Mouse (Mus musculus) ES-E14 (cell line): Measurements from ENCODE around the gene Cfap20. TPM values are rescaled to one million over a fixed set of nuclear protein-coding genes. Genes with fewer than 3 reads are reported as not detected.
A peak's percentile ranks its signal among the peaks of the same experiment; 100 is the strongest.

Experiments used
- DNase-seq: peaks from one replicate; pipeline ENCODE4 v3.0.0-alpha.2; 2013; ENCODE audit warnings: low read depth, low spot score
- H3K27ac ChIP-seq: 2 replicates; pipeline ENCODE4 v1.5.1; 2012; ENCODE audit warnings: low read depth, mild to moderate bottlenecking, low read length, moderate library complexity, mixed read lengths; ENCODE audit not compliant: poor library complexity, insufficient read depth, severe bottlenecking
- H3K36me3 ChIP-seq: 2 replicates; pipeline ENCODE4 v1.6.1; 2012; ENCODE audit warnings: mild to moderate bottlenecking, low read length, moderate library complexity, mixed read lengths; ENCODE audit not compliant: control insufficient read depth, poor library complexity, insufficient read depth, severe bottlenecking
- H3K4me1 ChIP-seq, 2 experiments: fragments of 150-350 bp in 1 of 2; sonication (generic) in 1 of 2; 2 replicates each; pipeline ENCODE4 v1.6.1; 2012; ENCODE audit warnings: low read length in 2 of 2, mild to moderate bottlenecking in 1 of 2, mixed read lengths in 1 of 2; ENCODE audit not compliant: control insufficient read depth in 2 of 2, insufficient read depth in 2 of 2, poor library complexity in 1 of 2
- H3K4me3 ChIP-seq, 2 experiments: fragments of 150-350 bp in 1 of 2; sonication (generic) in 1 of 2; 2 replicates each; pipeline ENCODE4 v1.5.1; 2012; ENCODE audit warnings: low read length in 2 of 2, low read depth in 1 of 2, mild to moderate bottlenecking in 1 of 2, mixed read lengths in 1 of 2; ENCODE audit not compliant: insufficient read depth in 1 of 2, poor library complexity in 1 of 2, severe bottlenecking in 1 of 2
- H3K9ac ChIP-seq: 2 replicates; pipeline ENCODE4 v1.6.1; 2012; ENCODE audit warnings: low read depth, mild to moderate bottlenecking, low read length, mixed read lengths; ENCODE audit not compliant: poor library complexity, insufficient read depth, severe bottlenecking
- H3K9me3 ChIP-seq: fragments of 150-350 bp; sonication (generic); 2 replicates; pipeline ENCODE4 v1.6.1; 2012; ENCODE audit warnings: low read depth, mild to moderate bottlenecking, low read length; ENCODE audit not compliant: control insufficient read depth, insufficient read depth
- CHD2 ChIP-seq: IDR thresholded peaks from 2 replicates; pipeline ENCODE4 v1.6.1; 2014; ENCODE audit warnings: mild to moderate bottlenecking, low read depth, low read length, inconsistent platforms
- HCFC1 ChIP-seq: IDR thresholded peaks from 2 replicates; pipeline ENCODE4 v1.6.1; 2012; ENCODE audit warnings: low read length, inconsistent platforms, borderline replicate concordance; ENCODE audit not compliant: insufficient read depth
- MAFK ChIP-seq: IDR thresholded peaks from 2 replicates; pipeline ENCODE4 v1.6.1; 2014; ENCODE audit warnings: mild to moderate bottlenecking, low read depth, low read length, inconsistent platforms; ENCODE audit not compliant: insufficient read depth
- ZC3H11A ChIP-seq: IDR thresholded peaks from 2 replicates; pipeline ENCODE4 v1.6.1; 2012; ENCODE audit warnings: low read depth, mild to moderate bottlenecking, inconsistent platforms, low read length, borderline replicate concordance
- ZNF384 ChIP-seq: IDR thresholded peaks from 2 replicates; pipeline ENCODE4 v1.6.1; 2012; ENCODE audit warnings: low read depth, low read length, inconsistent platforms
- in situ Hi-C, 2 experiments: fragments of 600-800 bp; cut with MboI; formaldehyde crosslinking; loops; one replicate each; pipeline ENCODE4 v1.15.1; 2025; ENCODE audit warnings: low sequenced_read_pairs in 2 of 2, inconsistent platforms in 1 of 2; ENCODE audit not compliant: unreplicated experiment in 2 of 2
- total RNA-seq: library from RNA; depleted of rRNA; stranded (reverse); fragments of 300-350 nt; gene quantifications from 2 replicates; pipeline ENCODE4 v1.2.3, GENCODE M21; 2012; rRNA removed

Gene Cfap20
- 64.4 and 70.5 TPM in 2 replicates for total RNA-seq

GRCm38 (mm10) chr8:95434686-95435439 lies at the start of gene Cfap20:
TSS of gene Cfap20 (minus strand) at chr8:95434869.
- Histone ChIP-seq H3K36me3 (no peaks in the 10 kb centered on the region), H3K27ac (peak within 1 kb of the TSS; percentile 42), H3K9me3 (no peaks in the 10 kb centered on the region), H3K4me1 (peaks cover 3 to 10% of the 10 kb centered on the region in 2 experiments; a peak in 2 of 4 replicates), H3K4me3 (peak within 1 kb of the TSS; percentile 75 to 76), H3K9ac (peak within 1 kb of the TSS; percentile 80)
- DNase-seq = peak; percentile 99
- in situ Hi-C loops = no loop called here
- TF ChIP-seq MAFK (no peak), ZNF384 (no peak), CHD2 (peak; percentile 51), HCFC1 (0 out of 2 replicates have a peak, but pooled peaks have one; percentile 39), ZC3H11A (0 out of 2 replicates have a peak, but pooled peaks have one; percentile 1)

- peaks cover 19% of the 10 kb centered on the region for H3K36me3 ChIP-seq
- in situ Hi-C loops = no loop called here
These were observed 35.3 kb upstream of the Cfap20 start for GRCm38 (mm10) chr8:95470008-95470407.

GRCm38 (mm10) chr8:95468995-95469394 lies 34.3 kb upstream of the Cfap20 start:
- in situ Hi-C loops = no loop called here

More at GRCm38 (mm10) chr8:95470008-95470407, 35.3 kb upstream of the Cfap20 start:
- Histone ChIP-seq H3K4me3 (no peak overlapping the region), H3K9ac (no peak overlapping the region), H3K27ac (no peak overlapping the region), H3K4me1 (0 out of 4 replicates have a peak, but pooled peaks cover 0 to 3% of the 10 kb centered on the region in 2 experiments), H3K9me3 (no peaks in the 10 kb centered on the region)
- no peak for DNase-seq
- TF ChIP-seq MAFK (peak; percentile 61), ZC3H11A (no peak)

GRCm38 (mm10) chr8:95466543-95466942 lies 31.9 kb upstream of the Cfap20 start:
- Histone ChIP-seq H3K4me1 (0 out of 4 replicates have a peak, but pooled peaks cover 0 to 3% of the 10 kb centered on the region in 2 experiments), H3K9me3 (no peaks in the 10 kb centered on the region), H3K9ac (no peak overlapping the region), H3K4me3 (no peak overlapping the region), H3K27ac (no peak overlapping the region), H3K36me3 (peaks cover 30% of the 10 kb centered on the region)
- in situ Hi-C loops = no loop called here
- TF ChIP-seq ZC3H11A = no peak
- no peak for TF ChIP-seq ZNF384
- no peak for TF ChIP-seq MAFK
- TF ChIP-seq HCFC1 = no peak
- TF ChIP-seq CHD2 = no peak
- DNase-seq = no peak

More at GRCm38 (mm10) chr8:95468995-95469394, 34.3 kb upstream of the Cfap20 start:
- Histone ChIP-seq H3K9ac (no peak overlapping the region), H3K9me3 (no peaks in the 10 kb centered on the region), H3K4me3 (no peak overlapping the region), H3K36me3 (peaks cover 24% of the 10 kb centered on the region), H3K27ac (no peak overlapping the region), H3K4me1 (0 out of 4 replicates have a peak, but pooled peaks cover 0 to 3% of the 10 kb centered on the region in 2 experiments)
- TF ChIP-seq ZNF384 = no peak
- TF ChIP-seq CHD2 = no peak
- TF ChIP-seq ZC3H11A = no peak
- no peak for TF ChIP-seq HCFC1
- no peak for DNase-seq
